Mouse (Mus musculus) heart, embryonic 16.5 days (tissue): ENCODE measurements around the gene Clca3b. TPM values are rescaled to one million over a fixed set of nuclear protein-coding genes. Genes with fewer than 3 reads are reported as not detected.

Experiments used
- polyA plus RNA-seq: library from polyadenylated mRNA; unstranded; fragments of >200 nt; fragmentation: Nextera tagmentation; extraction: Ambion mirVana; gene quantifications from 2 replicates; pipeline ENCODE4 v1.2.1, GENCODE M21; 2015

Gene Clca3b
- polyA plus RNA-seq, 1 experiment from 2014 or later, result 0.37 TPM

Other genes with a start within 250 kb of the Clca3b start
- gene Sh3glb1, start 129.0 kb downstream of the Clca3b start, polyA plus RNA-seq, result 144 and 148 TPM in 2 replicates
- gene Clca3a1, start 88.4 kb downstream of the Clca3b start, polyA plus RNA-seq, result 16.6 and 18.0 TPM in 2 replicates
- 3.9 and 6.6 TPM in 2 replicates for gene Clca3a2, start 29.9 kb downstream of the Clca3b start, polyA plus RNA-seq
- gene Clca4b, start 83.2 kb upstream of the Clca3b start, polyA plus RNA-seq, result 1.5 TPM in 1 of 2 replicates, not detected in the other
- 0.60 TPM in 1 of 2 replicates, not detected in the other for gene Clca4a, start 125.7 kb upstream of the Clca3b start, polyA plus RNA-seq
- 0.16 and 0.47 TPM in 2 replicates for gene Clca1, start 183.4 kb upstream of the Clca3b start, polyA plus RNA-seq